Mouse (Mus musculus) ES-Bruce4 (cell line): ENCODE measurements at regions not wholly inside any gene's neighbourhood (a gene's known extent, or its start where the extent isn't known, plus 50 kb on each side); places are given as distances from the start of the nearest gene placed in this dataset.

Experiments
- H3K27ac ChIP-seq: 2 replicates; pipeline ENCODE4 v1.5.1; 2012; ENCODE audit warnings: low read length, inconsistent platforms; ENCODE audit not compliant: insufficient read depth
- H3K27me3 ChIP-seq: 2 replicates; pipeline ENCODE4 v1.6.1; 2012; ENCODE audit warnings: mild to moderate bottlenecking, low read length, inconsistent platforms; ENCODE audit not compliant: control insufficient read depth, poor library complexity, insufficient read depth, severe bottlenecking
- H3K36me3 ChIP-seq: 2 replicates; pipeline ENCODE4 v1.6.1; 2012; ENCODE audit warnings: inconsistent platforms, mild to moderate bottlenecking, low read length, moderate library complexity; ENCODE audit not compliant: control insufficient read depth, poor library complexity, insufficient read depth, severe bottlenecking
- H3K4me1 ChIP-seq: one replicate; pipeline ENCODE4 v1.8.1; 2011; ENCODE audit warnings: low read length; ENCODE audit not compliant: control insufficient read depth, insufficient read depth
- H3K4me3 ChIP-seq: 2 replicates; pipeline ENCODE4 v1.5.1; 2011; ENCODE audit warnings: low read depth, mild to moderate bottlenecking, low read length
- H3K9ac ChIP-seq: 2 replicates; pipeline ENCODE4 v1.6.1; 2012; ENCODE audit warnings: low read depth, mild to moderate bottlenecking, inconsistent platforms; ENCODE audit not compliant: poor library complexity, severe bottlenecking
- H3K9me3 ChIP-seq: replicated peaks from 2 replicates; pipeline ENCODE4 v1.6.1; 2012; ENCODE audit warnings: mild to moderate bottlenecking, low read length, inconsistent platforms; ENCODE audit not compliant: control insufficient read depth, poor library complexity, insufficient read depth, severe bottlenecking
- CTCF ChIP-seq: IDR thresholded peaks from one replicate; pipeline ENCODE4 v1.8.1; 2011; ENCODE audit warnings: low read depth, low read length
- EP300 ChIP-seq: IDR thresholded peaks from 2 replicates; pipeline ENCODE4 v1.6.1; 2011; ENCODE audit warnings: low read depth, low read length; ENCODE audit not compliant: insufficient read depth
- POLR2A ChIP-seq: IDR thresholded peaks from one replicate; pipeline ENCODE4 v1.8.1; 2011; ENCODE audit warnings: low read length; ENCODE audit not compliant: insufficient read depth

GRCm38 (mm10) chr13:53880466-53881250 lies 174.8 kb downstream of the Drd1 start:
- Histone ChIP-seq H3K27ac (no peak overlapping the region), H3K36me3 (no peaks in the 10 kb centered on the region), H3K27me3 (no peaks in the 10 kb centered on the region), H3K4me1 (no peaks in the 10 kb centered on the region), H3K9ac (no peak overlapping the region), H3K4me3 (no peak overlapping the region), H3K9me3 (no peaks in the 10 kb centered on the region)
- TF ChIP-seq EP300 = no peak

GRCm38 (mm10) chr13:53875546-53875945 lies 180.0 kb downstream of the Drd1 start:
- H3K4me1 ChIP-seq = no peaks in the 10 kb centered on the region
- no peak overlapping the region for H3K9ac ChIP-seq
- no peak overlapping the region for H3K4me3 ChIP-seq
- no peaks in the 10 kb centered on the region for H3K27me3 ChIP-seq
- peaks cover 11% of the 10 kb centered on the region for H3K9me3 ChIP-seq
- H3K27ac ChIP-seq = no peak overlapping the region
- no peaks in the 10 kb centered on the region for H3K36me3 ChIP-seq
- TF ChIP-seq EP300 = no peak
- TF ChIP-seq POLR2A = no peak
- no peak for TF ChIP-seq CTCF

- Histone ChIP-seq H3K9me3 (no peaks in the 10 kb centered on the region), H3K4me1 (no peaks in the 10 kb centered on the region), H3K9ac (no peak overlapping the region), H3K27me3 (no peaks in the 10 kb centered on the region), H3K27ac (no peak overlapping the region), H3K4me3 (no peak overlapping the region), H3K36me3 (no peaks in the 10 kb centered on the region)
- no peak for TF ChIP-seq POLR2A
- no peak for TF ChIP-seq CTCF
- TF ChIP-seq EP300 = no peak
Measured at GRCm38 (mm10) chr13:53865323-53865722, 190.2 kb downstream of the Drd1 start.

GRCm38 (mm10) chr13:53862336-53862735 lies 193.2 kb downstream of the Drd1 start:
- Histone ChIP-seq H3K36me3 (no peaks in the 10 kb centered on the region), H3K9me3 (no peaks in the 10 kb centered on the region), H3K27me3 (peaks cover 1% of the 10 kb centered on the region; the same call in 1 of the 2 replicates), H3K4me3 (no peak overlapping the region), H3K9ac (no peak overlapping the region), H3K4me1 (no peaks in the 10 kb centered on the region), H3K27ac (no peak overlapping the region)
- no peak for TF ChIP-seq POLR2A
- TF ChIP-seq CTCF = no peak
- TF ChIP-seq EP300 = no peak

GRCm38 (mm10) chr13:53854196-53854595 lies 201.3 kb downstream of the Drd1 start:
- Histone ChIP-seq H3K9me3 (no peaks in the 10 kb centered on the region), H3K4me3 (no peak overlapping the region), H3K36me3 (no peaks in the 10 kb centered on the region), H3K27me3 (no peaks in the 10 kb centered on the region), H3K9ac (no peak overlapping the region), H3K27ac (no peak overlapping the region), H3K4me1 (no peaks in the 10 kb centered on the region)
- TF ChIP-seq CTCF (no peak), EP300 (no peak), POLR2A (no peak)

- H3K27me3 ChIP-seq = no peaks in the 10 kb centered on the region
- no peak for TF ChIP-seq POLR2A
- no peak for TF ChIP-seq CTCF
- no peak for TF ChIP-seq EP300
- no peak overlapping the region for H3K9ac ChIP-seq
- H3K4me3 ChIP-seq = no peak overlapping the region
- no peaks in the 10 kb centered on the region for H3K36me3 ChIP-seq
- H3K9me3 ChIP-seq = no peaks in the 10 kb centered on the region
- no peaks in the 10 kb centered on the region for H3K4me1 ChIP-seq
- H3K27ac ChIP-seq = no peak overlapping the region
Measured at GRCm38 (mm10) chr13:53850146-53850545, 205.4 kb downstream of the Drd1 start.
